Mouse (Mus musculus): ENCODE data around the gene Xrn2. TPM values are rescaled to one million over a fixed set of nuclear protein-coding genes. Genes with fewer than 3 reads are reported as not detected.
A peak's percentile ranks its signal among the peaks of the same experiment; 100 is the strongest.
"Not testable (repeated sequence)": the region's sequence is repeated elsewhere in the genome, so short reads cannot be mapped to it uniquely, and the experiment has no call there.

Gene Xrn2
- polyA plus RNA-seq, 1 experiment from 2014 or later = 79.3 TPM

DNA sequence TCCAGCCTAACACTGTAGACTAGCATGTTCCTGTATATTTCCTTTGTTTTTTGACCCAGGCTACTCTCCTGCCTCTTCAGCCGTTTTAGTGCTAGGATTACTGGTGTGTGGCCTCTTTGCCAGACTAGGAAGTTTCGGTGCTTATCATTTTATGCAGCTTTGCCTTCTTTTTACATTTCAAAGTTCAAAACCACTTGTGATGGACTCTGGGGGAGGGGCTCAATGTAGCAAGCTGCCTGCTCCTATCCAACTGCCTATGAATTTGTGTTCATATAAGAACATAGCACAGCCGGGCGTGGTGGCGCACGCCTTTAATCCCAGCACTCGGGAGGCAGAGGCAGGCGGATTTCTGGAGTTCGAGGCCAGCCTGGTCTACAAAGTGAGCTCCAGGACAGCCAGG lies 1.8 kb upstream of the Xrn2 start:
- Histone ChIP-seq H3K27me3 (ENCODE audit: control insufficient read depth, insufficient read depth, low read depth, low read length) (no peaks in the 10 kb centered on the region), H3K4me3 (ENCODE audit: low read length) (no peak overlapping the region), H3K9ac (ENCODE audit: low read length) (no peak overlapping the region), H3K27ac (ENCODE audit: low read length) (no peak overlapping the region), H3K36me3 (ENCODE audit: control insufficient read depth, insufficient read depth, low read length) (no peaks in the 10 kb centered on the region), H3K4me2 (ENCODE audit: low read depth, low read length) (no peak overlapping the region), H3K9me3 (ENCODE audit: control insufficient read depth, low read length) (no peaks in the 10 kb centered on the region), H3K4me1 (replicated peaks; ENCODE audit: control insufficient read depth, insufficient read depth, low read length) (peaks cover 15% of the 10 kb centered on the region)
- ATAC-seq (ENCODE audit: low read depth) = no peak
- WGBS = 94% methylated on average over 9 of the region's 9 CpGs

DNA sequence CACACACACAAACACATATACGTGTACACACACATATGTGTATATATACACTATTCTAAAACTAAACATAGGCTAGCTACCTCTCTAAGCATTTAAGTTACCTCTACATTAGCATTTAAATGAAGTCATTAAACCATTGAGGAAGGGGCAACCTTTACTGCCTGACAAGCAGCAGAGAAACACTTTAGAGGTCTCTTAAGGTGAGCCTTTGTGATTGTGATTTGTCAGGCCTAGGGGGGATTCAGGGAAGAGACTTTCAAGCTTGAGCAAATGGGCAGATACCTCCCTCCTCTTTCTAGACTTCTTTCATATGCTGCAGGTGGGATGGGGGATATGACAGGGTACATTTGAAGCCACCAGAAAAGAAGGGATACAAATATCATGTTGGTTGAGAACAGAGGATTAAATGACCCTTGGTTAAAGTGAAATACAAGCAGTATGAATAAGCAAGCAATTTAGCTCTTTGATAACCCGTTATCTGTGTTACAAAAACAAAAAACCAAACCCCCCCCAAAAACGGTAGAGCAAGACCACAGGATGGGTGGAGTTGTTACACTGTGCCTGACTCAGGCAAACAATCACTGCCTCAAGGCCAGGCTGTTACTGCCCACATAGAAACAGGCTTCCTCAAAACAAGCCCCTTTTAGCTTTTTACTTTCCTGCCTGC lies 1.2 kb upstream of the Xrn2 start:
- Histone ChIP-seq H3K4me1 (replicated peaks; ENCODE audit: control insufficient read depth, insufficient read depth, low read length) (peaks cover 15% of the 10 kb centered on the region), H3K4me3 (ENCODE audit: low read length) (peak overlapping the region; percentile 88), H3K27ac (ENCODE audit: low read length) (peak overlapping the region; percentile 100), H3K9ac (ENCODE audit: low read length) (peak overlapping the region; percentile 90), H3K27me3 (ENCODE audit: control insufficient read depth, insufficient read depth, low read depth, low read length) (no peaks in the 10 kb centered on the region), H3K36me3 (ENCODE audit: control insufficient read depth, insufficient read depth, low read length) (no peaks in the 10 kb centered on the region), H3K4me2 (ENCODE audit: low read depth, low read length) (peak overlapping the region; percentile 79), H3K9me3 (ENCODE audit: control insufficient read depth, low read length) (no peaks in the 10 kb centered on the region)
- ATAC-seq (ENCODE audit: low read depth) = no peak
- 59% methylated on average over 3 of the region's 3 CpGs for WGBS

GRCm38 (mm10) chr2:147012141-147012622 lies 614 bp upstream of the Xrn2 start:
- H3K4me2 ChIP-seq (ENCODE audit: low read depth, low read length) = peak overlapping the region; percentile 79
- ATAC-seq (ENCODE audit: low read depth) = no peak
- H3K9ac ChIP-seq (ENCODE audit: low read length) = peak overlapping the region; percentile 90
- H3K36me3 ChIP-seq (ENCODE audit: control insufficient read depth, insufficient read depth, low read length) = no peaks in the 10 kb centered on the region
- no peaks in the 10 kb centered on the region for H3K27me3 ChIP-seq (ENCODE audit: control insufficient read depth, insufficient read depth, low read depth, low read length)
- peak overlapping the region; percentile 100 for H3K27ac ChIP-seq (ENCODE audit: low read length)
- 24% methylated on average over 7 of the region's 7 CpGs for WGBS
- peaks cover 15% of the 10 kb centered on the region for H3K4me1 ChIP-seq (replicated peaks; ENCODE audit: control insufficient read depth, insufficient read depth, low read length)
- H3K4me3 ChIP-seq (ENCODE audit: low read length) = peak overlapping the region; percentile 88
- no peaks in the 10 kb centered on the region for H3K9me3 ChIP-seq (ENCODE audit: control insufficient read depth, low read length)

DNA sequence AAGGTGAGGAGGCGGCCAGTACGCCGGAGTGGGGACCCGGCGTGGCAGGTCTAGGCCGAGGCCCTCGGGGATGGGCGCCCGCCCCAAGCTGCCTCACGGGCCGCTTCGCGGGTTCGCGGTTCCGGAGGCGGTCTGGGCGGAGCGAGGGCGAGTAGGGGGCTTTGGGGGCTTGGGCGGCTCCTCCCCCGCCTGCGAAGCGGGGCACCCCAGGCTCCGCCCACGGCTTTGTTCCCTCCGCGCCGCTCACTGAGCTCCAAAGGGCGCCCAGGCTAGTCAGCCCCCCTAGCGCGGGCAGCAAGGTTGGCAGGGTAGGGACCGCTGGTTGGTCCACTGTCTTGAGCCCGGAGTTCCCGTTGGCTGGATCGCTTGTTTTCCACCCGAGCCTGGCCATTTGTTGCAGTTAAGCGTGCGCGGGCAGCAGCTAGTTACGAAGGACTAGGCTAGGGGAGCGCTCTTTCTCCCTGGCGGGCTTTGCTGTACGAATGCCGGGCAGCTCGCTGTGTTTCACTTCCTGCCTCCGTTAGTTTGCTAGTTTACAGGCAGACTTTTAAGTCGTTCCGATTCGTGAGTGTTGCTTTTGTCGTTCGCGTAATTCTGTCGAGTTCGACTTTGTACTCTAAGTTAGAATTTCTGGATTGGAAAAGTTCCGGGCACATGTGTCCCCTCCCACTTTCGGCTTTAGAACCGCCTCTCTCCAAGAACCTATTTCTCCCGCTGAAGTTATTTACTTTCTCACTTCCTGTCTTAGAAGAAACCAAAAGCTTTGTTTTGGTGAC lies 586 bp downstream of the Xrn2 start:
- Histone ChIP-seq H3K27ac (ENCODE audit: low read length) (peak overlapping the region; percentile 100), H3K4me2 (ENCODE audit: low read depth, low read length) (peak overlapping the region; percentile 55), H3K27me3 (ENCODE audit: control insufficient read depth, insufficient read depth, low read depth, low read length) (no peaks in the 10 kb centered on the region), H3K4me3 (ENCODE audit: low read length) (peak overlapping the region; percentile 88), H3K9ac (ENCODE audit: low read length) (peak overlapping the region; percentile 90), H3K4me1 (replicated peaks; ENCODE audit: control insufficient read depth, insufficient read depth, low read length) (peaks cover 15% of the 10 kb centered on the region), H3K9me3 (ENCODE audit: control insufficient read depth, low read length) (no peaks in the 10 kb centered on the region), H3K36me3 (ENCODE audit: control insufficient read depth, insufficient read depth, low read length) (no peaks in the 10 kb centered on the region)
- WGBS = under 1% methylated on average over 57 of the region's 59 CpGs
- peak; percentile 85 for ATAC-seq (ENCODE audit: low read depth)

DNA sequence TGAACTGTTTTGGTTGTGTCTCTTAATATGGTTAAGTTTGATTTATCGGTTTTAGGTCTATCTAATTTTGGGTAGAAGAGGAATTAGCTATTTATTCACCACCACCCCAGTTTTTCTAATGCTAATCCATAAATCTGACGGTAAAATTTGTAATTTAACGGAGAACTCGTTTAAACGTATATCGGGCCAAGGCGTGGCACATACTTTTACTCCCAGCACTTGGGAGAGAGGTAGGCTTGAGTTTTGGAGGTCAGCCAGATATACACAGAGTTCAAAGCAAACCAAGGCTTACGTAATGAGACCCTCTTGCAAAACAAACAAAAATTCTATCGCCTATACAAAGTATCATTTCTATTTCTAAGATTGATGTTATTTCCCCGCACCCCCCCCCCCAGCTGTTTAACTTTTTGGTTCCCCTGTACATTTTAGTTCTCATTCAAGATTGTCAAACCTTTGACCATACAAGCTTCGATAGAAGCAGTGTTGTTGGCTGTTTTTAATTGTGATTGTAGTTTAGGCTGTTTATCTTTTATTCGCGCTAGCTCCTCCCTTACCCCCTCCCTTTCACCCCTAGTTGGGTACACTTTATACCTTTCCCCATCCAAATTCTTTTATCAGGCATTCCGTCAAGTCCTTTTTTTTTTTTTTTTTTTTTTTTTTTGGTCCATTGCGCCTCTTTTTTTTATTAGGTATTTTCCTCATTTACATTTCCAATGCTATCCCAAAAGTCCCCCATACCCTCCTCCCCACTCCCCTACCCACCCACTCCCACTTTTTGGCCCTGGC lies 1.5 kb downstream of the Xrn2 start:
- 11% methylated on average over 15 of the region's 15 CpGs for WGBS

DNA sequence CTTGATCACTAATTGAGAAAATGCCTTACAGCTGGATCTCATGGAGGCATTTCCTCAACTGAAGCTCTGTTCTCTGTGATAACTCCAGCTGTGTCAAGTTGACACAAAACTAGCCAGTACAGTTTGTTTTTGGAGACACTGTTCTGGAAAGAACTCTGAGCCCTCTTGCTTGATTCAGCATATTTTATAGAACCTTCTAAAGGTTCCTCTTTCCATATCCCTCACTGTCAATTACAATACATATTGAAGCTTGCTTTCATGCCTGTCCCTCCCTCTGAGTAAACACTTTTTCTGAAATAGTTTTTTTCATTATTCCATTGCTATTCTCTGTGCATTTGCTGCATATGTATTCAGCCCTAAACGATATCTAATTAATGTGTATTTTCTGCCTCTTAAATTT lies 9.2 kb downstream of the Xrn2 start:
- H3K9me3 ChIP-seq (ENCODE audit: control insufficient read depth, low read length); H3K27ac ChIP-seq (ENCODE audit: low read length); H3K9ac ChIP-seq (ENCODE audit: low read length); ATAC-seq (ENCODE audit: low read depth); H3K4me2 ChIP-seq (ENCODE audit: low read depth, low read length); H3K36me3 ChIP-seq (ENCODE audit: control insufficient read depth, insufficient read depth, low read length); H3K27me3 ChIP-seq (ENCODE audit: control insufficient read depth, insufficient read depth, low read depth, low read length); H3K4me3 ChIP-seq (ENCODE audit: low read length); H3K4me1 ChIP-seq (replicated peaks; ENCODE audit: control insufficient read depth, insufficient read depth, low read length): not testable (repeated sequence)
- 86% methylated on average over 1 of the region's 1 CpGs for WGBS

More for the DNA sequence above, 1.5 kb downstream of the Xrn2 start:
- peak overlapping the region; percentile 55 for H3K4me2 ChIP-seq (ENCODE audit: low read depth, low read length)
- peaks cover 15% of the 10 kb centered on the region for H3K4me1 ChIP-seq (replicated peaks; ENCODE audit: control insufficient read depth, insufficient read depth, low read length)
- H3K4me3 ChIP-seq (ENCODE audit: low read length) = peak overlapping the region; percentile 88
- H3K27me3 ChIP-seq (ENCODE audit: control insufficient read depth, insufficient read depth, low read depth, low read length) = no peaks in the 10 kb centered on the region
- no peaks in the 10 kb centered on the region for H3K36me3 ChIP-seq (ENCODE audit: control insufficient read depth, insufficient read depth, low read length)
- H3K27ac ChIP-seq (ENCODE audit: low read length) = peak overlapping the region; percentile 100
- H3K9me3 ChIP-seq (ENCODE audit: control insufficient read depth, low read length) = no peaks in the 10 kb centered on the region
- peak overlapping the region; percentile 90 for H3K9ac ChIP-seq (ENCODE audit: low read length)
- ATAC-seq (ENCODE audit: low read depth) = no peak; the same call in 1 of the 2 replicates

DNA sequence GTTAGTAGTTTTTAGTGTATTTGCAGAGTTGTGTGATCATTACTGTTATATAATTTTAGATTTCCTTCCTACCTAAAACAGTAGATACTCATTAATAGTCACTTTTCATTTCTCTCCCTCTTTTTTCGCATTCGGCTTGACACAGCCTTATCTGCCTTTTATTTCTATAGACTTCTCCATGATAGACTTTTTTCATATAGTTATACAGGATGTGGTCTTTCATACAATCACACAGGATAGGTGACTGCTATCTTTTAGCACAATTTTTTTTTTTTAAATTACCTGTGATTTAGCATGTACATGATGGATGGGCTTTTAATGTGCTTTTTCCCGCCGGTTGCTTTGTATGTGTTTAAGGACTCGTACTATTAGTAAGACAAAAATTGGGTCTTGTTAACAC lies 10.3 kb downstream of the Xrn2 start:
- ATAC-seq (ENCODE audit: low read depth) = no peak
- Histone ChIP-seq H3K4me3 (ENCODE audit: low read length) (no peak overlapping the region), H3K27ac (ENCODE audit: low read length) (no peak overlapping the region), H3K4me1 (replicated peaks; ENCODE audit: control insufficient read depth, insufficient read depth, low read length) (no peaks in the 10 kb centered on the region), H3K36me3 (ENCODE audit: control insufficient read depth, insufficient read depth, low read length) (peaks cover 6% of the 10 kb centered on the region; the same call in 1 of the 2 replicates), H3K27me3 (ENCODE audit: control insufficient read depth, insufficient read depth, low read depth, low read length) (no peaks in the 10 kb centered on the region), H3K9me3 (ENCODE audit: control insufficient read depth, low read length) (no peaks in the 10 kb centered on the region), H3K4me2 (ENCODE audit: low read depth, low read length) (no peak overlapping the region), H3K9ac (ENCODE audit: low read length) (no peak overlapping the region)
- WGBS = 85% methylated on average over 5 of the region's 5 CpGs

- Histone ChIP-seq H3K4me3 (ENCODE audit: low read length) (no peak overlapping the region), H3K4me2 (ENCODE audit: low read depth, low read length) (no peak overlapping the region), H3K27me3 (ENCODE audit: control insufficient read depth, insufficient read depth, low read depth, low read length) (no peaks in the 10 kb centered on the region), H3K4me1 (replicated peaks; ENCODE audit: control insufficient read depth, insufficient read depth, low read length) (no peaks in the 10 kb centered on the region), H3K27ac (ENCODE audit: low read length) (no peak overlapping the region), H3K9ac (ENCODE audit: low read length) (no peak overlapping the region), H3K9me3 (ENCODE audit: control insufficient read depth, low read length) (no peaks in the 10 kb centered on the region), H3K36me3 (ENCODE audit: control insufficient read depth, insufficient read depth, low read length) (peaks cover 6% of the 10 kb centered on the region; the same call in 1 of the 2 replicates)
- ATAC-seq (ENCODE audit: low read depth) = no peak
- WGBS = 59% methylated on average over 4 of the region's 4 CpGs
Measured at GRCm38 (mm10) chr2:147023560-147023959, 10.8 kb downstream of the Xrn2 start.

DNA sequence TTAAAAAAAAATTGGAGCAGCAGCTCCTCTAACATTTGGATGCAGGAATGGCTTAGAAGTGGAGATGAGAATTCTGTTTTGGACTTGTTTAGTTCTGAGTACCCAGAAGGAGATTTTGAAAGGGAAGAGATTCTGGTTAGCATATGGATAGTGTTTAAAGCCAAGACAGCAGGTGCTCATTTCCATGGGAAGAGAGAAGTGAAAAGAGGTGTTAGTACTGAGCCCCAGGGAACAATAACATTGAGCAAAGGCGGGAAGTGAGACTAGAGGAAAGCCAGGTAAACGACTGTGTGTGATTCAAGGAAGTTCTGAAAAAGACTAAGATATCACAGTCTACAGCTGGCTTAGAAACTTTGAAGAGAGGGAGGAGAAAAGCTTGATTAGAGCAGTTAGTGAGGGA lies 20.3 kb downstream of the Xrn2 start:
- no peak overlapping the region for H3K27ac ChIP-seq (ENCODE audit: low read length)
- 69% methylated on average over 2 of the region's 2 CpGs for WGBS
- H3K4me2 ChIP-seq (ENCODE audit: low read depth, low read length) = no peak overlapping the region
- no peaks in the 10 kb centered on the region for H3K9me3 ChIP-seq (ENCODE audit: control insufficient read depth, low read length)
- no peaks in the 10 kb centered on the region for H3K27me3 ChIP-seq (ENCODE audit: control insufficient read depth, insufficient read depth, low read depth, low read length)
- no peaks in the 10 kb centered on the region for H3K4me1 ChIP-seq (replicated peaks; ENCODE audit: control insufficient read depth, insufficient read depth, low read length)
- no peak overlapping the region for H3K4me3 ChIP-seq (ENCODE audit: low read length)
- ATAC-seq (ENCODE audit: low read depth) = no peak
- no peak overlapping the region for H3K9ac ChIP-seq (ENCODE audit: low read length)
- H3K36me3 ChIP-seq (ENCODE audit: control insufficient read depth, insufficient read depth, low read length) = peaks cover 25% of the 10 kb centered on the region

All from lung, embryonic 16.5 days (tissue).